Mouse (Mus musculus): Measurements from ENCODE around the gene Gm17334. TPM values are rescaled to one million over a fixed set of nuclear protein-coding genes. Genes with fewer than 3 reads are reported as not detected.

Gene Gm17334
- total RNA-seq, 1 experiment from 2014 or later, result 0.50 TPM

DNA sequence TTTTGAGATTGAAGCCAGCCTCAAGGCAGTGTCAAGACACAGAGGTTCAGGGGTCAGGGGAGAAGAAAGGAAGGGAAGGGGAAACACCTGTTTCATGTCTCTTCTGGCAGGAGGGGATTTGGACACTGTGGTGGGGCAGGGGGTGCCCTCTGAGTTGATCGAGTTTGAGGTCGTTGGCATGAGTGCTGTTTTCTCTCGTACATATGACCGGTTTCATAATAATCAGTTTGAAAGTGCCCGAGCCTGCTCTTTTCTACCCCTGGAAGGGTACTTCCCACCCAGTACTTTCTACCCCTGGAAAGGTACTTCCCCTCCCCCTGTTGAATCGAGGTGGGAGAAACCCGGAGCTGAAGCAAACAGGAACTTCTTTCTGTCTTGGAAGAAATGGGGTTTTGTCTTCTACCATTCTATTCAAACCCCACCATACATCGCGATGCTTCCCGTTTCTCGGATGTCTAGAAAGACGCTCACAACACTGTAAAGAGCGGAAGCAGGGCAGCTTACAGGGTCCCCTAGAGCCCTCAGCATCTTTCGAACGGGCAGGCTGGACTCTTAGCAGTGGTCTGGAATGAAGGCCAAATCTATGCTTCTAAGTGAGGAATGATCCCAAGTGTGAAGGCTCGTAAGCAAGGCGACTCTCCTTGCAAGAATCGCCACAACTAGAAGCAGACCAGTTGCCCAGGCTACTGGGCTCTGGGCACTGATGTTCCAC, 37.9 kb downstream of the Gm17334 start:
- no peak for ATAC-seq (replicated peaks in 1 of 2; ENCODE audit: insufficient read depth in 1 of 2, low FRiP score in 2 of 2, low TSS enrichment in 1 of 2, low read depth in 1 of 2, poor library complexity in 2 of 2, severe bottlenecking in 2 of 2)

DNA sequence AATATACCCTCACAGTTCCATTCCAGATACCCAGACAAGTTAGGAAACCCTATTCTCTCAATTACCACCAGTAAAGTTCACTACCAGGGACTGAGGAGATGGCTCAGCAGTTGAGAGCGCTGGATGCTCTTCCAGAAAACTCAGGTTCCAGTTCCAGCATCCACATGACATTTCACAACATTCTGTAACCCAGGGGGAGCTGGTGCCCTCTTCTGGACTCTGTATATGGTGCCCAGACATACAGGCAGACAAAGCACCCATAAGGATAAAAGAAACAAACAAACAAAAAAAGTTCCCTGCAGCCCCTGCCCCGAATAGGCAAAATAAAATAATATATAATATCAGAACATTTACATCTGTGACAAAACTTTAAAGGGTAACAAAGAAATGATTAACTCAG, 38.6 kb downstream of the Gm17334 start:
- no peak for ATAC-seq (replicated peaks in 1 of 2; ENCODE audit: insufficient read depth in 1 of 2, low FRiP score in 2 of 2, low TSS enrichment in 1 of 2, low read depth in 1 of 2, poor library complexity in 2 of 2, severe bottlenecking in 2 of 2)

DNA sequence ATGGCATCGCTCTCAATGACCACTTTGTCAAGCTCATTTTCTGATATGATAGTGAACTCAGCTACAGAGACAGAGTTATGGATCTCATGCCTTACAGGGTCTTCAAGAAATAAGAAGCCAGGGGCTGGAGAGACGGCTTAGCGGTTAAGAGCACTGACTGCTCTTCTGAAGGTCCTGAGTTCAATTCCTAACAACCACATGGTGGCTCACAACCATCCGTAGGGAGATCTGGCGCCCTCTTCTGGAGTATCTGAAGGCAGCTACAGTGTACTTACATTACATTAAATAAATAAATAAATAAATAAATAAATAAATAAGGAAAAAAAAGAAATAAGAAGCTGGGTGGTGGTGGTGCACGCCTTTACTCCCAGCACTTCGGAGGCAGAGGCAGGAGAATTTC, 39.2 kb downstream of the Gm17334 start:
- ATAC-seq (replicated peaks in 1 of 2; ENCODE audit: insufficient read depth in 1 of 2, low FRiP score in 2 of 2, low TSS enrichment in 1 of 2, low read depth in 1 of 2, poor library complexity in 2 of 2, severe bottlenecking in 2 of 2), result no peak

DNA sequence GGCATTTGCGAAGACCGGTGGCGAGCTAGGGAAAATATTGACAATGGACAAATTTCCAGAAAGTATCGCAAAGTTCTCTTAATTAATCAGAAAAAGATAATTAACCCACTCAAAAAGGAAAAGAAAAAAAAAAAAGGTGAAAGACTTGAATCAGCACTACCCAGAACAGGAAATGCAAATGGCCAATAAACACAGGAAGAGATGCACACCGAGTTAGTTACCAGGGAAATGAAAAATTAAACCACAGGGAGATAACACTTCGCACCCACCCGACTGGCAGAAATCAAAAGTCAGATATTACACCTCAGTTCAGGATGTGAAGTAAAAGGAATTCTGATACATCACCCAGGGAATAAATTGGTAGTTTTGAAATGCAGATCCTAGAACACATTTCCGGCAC, 40.7 kb downstream of the Gm17334 start:
- no peak for ATAC-seq (replicated peaks in 1 of 2; ENCODE audit: insufficient read depth in 1 of 2, low FRiP score in 2 of 2, low TSS enrichment in 1 of 2, low read depth in 1 of 2, poor library complexity in 2 of 2, severe bottlenecking in 2 of 2)

DNA sequence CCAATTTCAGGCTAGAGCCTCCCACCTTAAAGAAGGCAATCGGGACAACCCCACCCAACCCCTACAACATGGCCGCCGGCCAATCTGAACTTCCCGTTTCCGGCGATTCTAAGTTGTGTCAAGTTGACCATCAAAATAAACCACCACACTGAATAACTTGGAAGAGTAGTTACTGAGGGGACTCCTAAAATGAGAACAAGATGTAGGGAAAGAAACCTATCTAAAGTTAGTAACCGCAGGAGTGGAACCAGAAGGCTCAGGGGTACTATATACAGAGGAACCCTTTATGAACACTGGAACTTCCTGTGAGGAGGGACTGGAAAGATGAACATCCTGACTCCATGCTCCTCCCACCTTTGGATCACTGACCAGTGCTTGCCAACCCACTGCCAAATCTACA, 41.5 kb downstream of the Gm17334 start:
- no peak for ATAC-seq (replicated peaks in 1 of 2; ENCODE audit: insufficient read depth in 1 of 2, low FRiP score in 2 of 2, low TSS enrichment in 1 of 2, low read depth in 1 of 2, poor library complexity in 2 of 2, severe bottlenecking in 2 of 2)

Other genes starting within 250 kb of the Gm17334 start
- 24.5 and 33.2 TPM in 2 replicates for gene Kif3a, start 205.8 kb downstream of the Gm17334 start, total RNA-seq (2017)
- gene Il4, start 154.5 kb downstream of the Gm17334 start, total RNA-seq (2017), result 2.9 TPM in 1 of 2 replicates, not detected in the other
- gene Il13, start 138.5 kb downstream of the Gm17334 start, total RNA-seq (2017), result not detected in 2 replicates
- 86.1 and 112 TPM in 2 replicates for gene Rad50, start 65.9 kb downstream of the Gm17334 start, total RNA-seq (2017)
- gene Il5, start 52.4 kb downstream of the Gm17334 start, total RNA-seq (2017), result not detected in 2 replicates
- gene Irf1, start 3.2 kb downstream of the Gm17334 start, total RNA-seq (2017), result 128 and 150 TPM in 2 replicates
- gene Gm12216, start 86.1 kb upstream of the Gm17334 start, total RNA-seq (2017), result 10.5 and 15.1 TPM in 2 replicates
- 9.9 and 20.4 TPM in 2 replicates for gene Slc22a5, start 118.5 kb upstream of the Gm17334 start, total RNA-seq (2017)
- 1.9 and 8.2 TPM in 2 replicates for gene Slc22a21, start 207.1 kb upstream of the Gm17334 start, total RNA-seq (2017)